Comparison of ENCODE assay signal across 24 mouse cellular contexts in the genomic region with DNA sequence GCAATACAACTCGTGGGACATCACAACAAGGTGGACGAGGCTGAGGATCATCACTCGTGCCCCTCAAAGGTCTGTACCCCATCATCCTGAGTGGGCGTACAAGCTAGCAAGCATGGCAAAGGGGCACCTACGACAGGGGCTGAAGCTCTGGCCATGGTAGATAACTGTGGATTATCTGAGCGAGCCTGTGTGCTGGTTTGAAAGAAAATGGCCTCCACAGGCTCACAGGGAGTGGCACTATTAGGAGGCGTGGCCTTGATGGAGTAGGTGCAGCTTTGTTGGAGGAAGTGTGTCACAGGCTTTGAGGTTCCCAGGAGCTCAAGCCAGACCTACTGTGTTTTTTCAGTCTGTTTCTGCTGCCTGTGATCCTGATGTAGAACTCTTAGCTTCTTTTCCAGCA. TPM values are rescaled to one million over a fixed set of nuclear protein-coding genes. Genes with fewer than 3 reads are reported as not detected.
A peak's percentile ranks its signal among the peaks of the same experiment; 100 is the strongest.
DNase-seq lines count a peak whose midpoint lies in the region; ATAC-seq and TF ChIP-seq lines count a peak whose summit lies in the region.
"Had no signal": no experiment of that assay in that cellular context is flagged by ENCODE, and none has a peak within 500 bp of the region (broad histone marks: within the 10 kb centered on the region; RNA-seq: fewer than 3 reads in every experiment).

No protein-coding gene starts in this region.

- H3K4me3 ChIP-seq in megakaryocyte, embryonic 14.5 days (replicated peaks), result peak overlapping the region; percentile 38
- H3K4me3 ChIP-seq in left cerebral cortex, adult 2 months, result no peak overlapping the region
- H3K4me3 ChIP-seq: gastrocnemius, adult 2 months; hindbrain, embryonic 12.5 days; layer of hippocampus, adult 2 months; limb, embryonic 12.5 days; neural tube, embryonic 13.5 days had no signal

- no peak for TF ChIP-seq CTCF in left cerebral cortex, adult 2 months (IDR thresholded peaks at IDR 0.05)

- 0 out of 2 replicates have a peak, but pooled peaks cover 3% of the 10 kb centered on the region for H3K9me3 ChIP-seq in megakaryocyte, embryonic 14.5 days
- H3K9me3 ChIP-seq: hindbrain, embryonic 12.5 days; limb, embryonic 12.5 days; neural tube, embryonic 13.5 days had no signal

- peak; percentile 79 for DNase-seq in c-Kit-positive CD71-positive TER-119-negative erythroid progenitor cells, embryonic 14.5 days (ENCODE audit: low read depth)
- peak; percentile 86 for DNase-seq in liver
- no peak for DNase-seq in thymus, postnatal 36 days
- DNase-seq in urinary bladder, postnatal 10 days (ENCODE audit: low spot score), result no peak
- no peak for DNase-seq in left cerebral cortex, adult 2 months (ENCODE audit: extremely low spot score in 1 of 2, low spot score in 2 of 2)
- DNase-seq: adrenal gland, postnatal 25 days; cerebellum, postnatal 25 days; gastrocnemius, adult 2 months; heart, adult 11 months; lung, postnatal 14 days; right cerebral cortex, postnatal 14 days; thymus, postnatal 4 days had no signal

- no peaks in the 10 kb centered on the region for H3K27me3 ChIP-seq in megakaryocyte, embryonic 14.5 days (replicated peaks)

- peaks cover 19% of the 10 kb centered on the region for H3K4me1 ChIP-seq in megakaryocyte, embryonic 14.5 days

- no peak for ATAC-seq in megakaryocyte, adult 5-6 weeks (ENCODE audit: poor library complexity, severe bottlenecking)
- peak; percentile 61 for ATAC-seq in megakaryocyte progenitor cell, adult 5-6 weeks (replicated peaks; ENCODE audit: poor library complexity)
- ATAC-seq: inflammation-experienced regulatory T-cells, adult 6 months had no signal

- no peak overlapping the region for H3K27ac ChIP-seq in left cerebral cortex, adult 2 months
- H3K27ac ChIP-seq: gastrocnemius, adult 2 months; hindbrain, embryonic 12.5 days; layer of hippocampus, adult 2 months; limb, embryonic 12.5 days; neural tube, embryonic 13.5 days had no signal

- no peaks in the 10 kb centered on the region for H3K36me3 ChIP-seq in megakaryocyte, embryonic 14.5 days (replicated peaks; ENCODE audit: low read length)
- H3K36me3 ChIP-seq: hindbrain, embryonic 12.5 days; limb, embryonic 12.5 days; neural tube, embryonic 13.5 days had no signal

- intact Hi-C loops in left cerebral cortex, adult 2 months (cut with DNase I), result no loop called here

RNA-seq across cellular contexts. Expression of gene Rgcc, which starts 5.7 kb away (rescaled TPM):
- 19.5 and 68.5 TPM in 2 replicates for polyA plus RNA-seq in megakaryocyte, embryonic 14.5 days (2012; ENCODE audit: insufficient read depth, low replicate concordance)
- 11.7 and 13.7 TPM in 2 replicates for total RNA-seq in megakaryocyte, adult 5-6 weeks (2015)
- 12.4 and 12.8 TPM in 2 replicates for total RNA-seq in megakaryocyte, adult 5-6 weeks (2017)
- total RNA-seq in megakaryocyte progenitor cell, adult 5-6 weeks (2015), result 183 and 199 TPM in 2 replicates
- total RNA-seq in megakaryocyte progenitor cell, adult 5-6 weeks (2017), result 212 and 243 TPM in 2 replicates
- 10 to 100 TPM; 33.6 to 44.5 TPM for total RNA-seq in left cerebral cortex, adult 2 months (2021)

RNA-seq across cellular contexts. Expression of gene Zfp957, which starts 60.0 kb away (rescaled TPM):
- polyA plus RNA-seq in megakaryocyte, embryonic 14.5 days (2012; ENCODE audit: insufficient read depth, low replicate concordance), result not detected in 2 replicates
- total RNA-seq in megakaryocyte, adult 5-6 weeks (2015), result not detected in 2 replicates
- not detected in 2 replicates for total RNA-seq in megakaryocyte, adult 5-6 weeks (2017)
- total RNA-seq in megakaryocyte progenitor cell, adult 5-6 weeks (2015), result not detected in 2 replicates
- not detected in 2 replicates for total RNA-seq in megakaryocyte progenitor cell, adult 5-6 weeks (2017)
- total RNA-seq in left cerebral cortex, adult 2 months (2021), result not detected
- total RNA-seq: adrenal gland, postnatal 25 days; gastrocnemius, adult 2 months; layer of hippocampus, adult 2 months; left cerebral cortex, adult 18-20 months had no signal
- polyA plus RNA-seq: embryonic facial prominence, embryonic 11.5 days; kidney, embryonic 16.5 days; limb, embryonic 12.5 days; midbrain, embryonic 11.5 days; neural tube, embryonic 13.5 days had no signal

Comparison
In these comparisons a context has a peak if more than half of its experiments do, and no peak if none do; other contexts are left out.
1. DNase-seq: peak in c-Kit-positive CD71-positive TER-119-negative erythroid progenitor cells, embryonic 14.5 days (single experiment) and liver (single experiment); none in thymus, postnatal 36 days (0 of 2), urinary bladder, postnatal 10 days (single experiment) and left cerebral cortex, adult 2 months (0 of 2).
2. RNA of gene Rgcc, which starts 5.7 kb away (total RNA-seq): 183 to 243 TPM in megakaryocyte progenitor cell, adult 5-6 weeks; 33.6 to 44.5 TPM in left cerebral cortex, adult 2 months and 11.7 to 13.7 TPM in megakaryocyte, adult 5-6 weeks; every median in the first group is over 4 times any median in the second.